Comparison of ENCODE assay signal across 15 mouse cellular contexts in genomic region chr14:21722021-21722698, GRCm38 (mm10). TPM values are rescaled to one million over a fixed set of nuclear protein-coding genes. Genes with fewer than 3 reads are reported as not detected.
"Had no signal": no experiment of that assay in that cellular context is flagged by ENCODE, and none has a peak within 500 bp of the region (broad histone marks: within the 10 kb centered on the region; RNA-seq: fewer than 3 reads in every experiment).

No protein-coding gene starts in this region.

- ATAC-seq: lung, postnatal 0 days had no signal

- H3K4me2 ChIP-seq: liver, embryonic 11.5 days; liver, embryonic 15.5 days; neural tube, embryonic 13.5 days had no signal

- H3K9me3 ChIP-seq: liver, embryonic 15.5 days; neural tube, embryonic 13.5 days had no signal

- H3K27me3 ChIP-seq: liver, embryonic 15.5 days; neural tube, embryonic 13.5 days had no signal

- H3K36me3 ChIP-seq: liver, embryonic 15.5 days; neural tube, embryonic 13.5 days had no signal

- DNase-seq: kidney, adult 9 months; kidney, postnatal 36 days; layer of hippocampus, adult 9-11 months; layer of hippocampus, postnatal 36 days; lung, adult 2 months; lung, postnatal 36 days; thymus, postnatal 4 days had no signal

- H3K9ac ChIP-seq: liver, embryonic 15.5 days; neural tube, embryonic 13.5 days had no signal

- H3K27ac ChIP-seq: kidney, postnatal 0 days; liver, embryonic 15.5 days; neural tube, embryonic 13.5 days; stomach, postnatal 0 days had no signal

- H3K4me3 ChIP-seq: liver, embryonic 15.5 days; neural tube, embryonic 13.5 days had no signal

- H3K4me1 ChIP-seq: liver, embryonic 15.5 days had no signal

RNA-seq across cellular contexts. Expression of gene Dupd1, which starts 7.8 kb away (rescaled TPM):
- total RNA-seq: left cerebral cortex, adult 8-10 months; megakaryocyte progenitor cell, adult 5-6 weeks had no signal
- polyA plus RNA-seq: kidney, postnatal 0 days; neural tube, embryonic 13.5 days; stomach, postnatal 0 days had no signal

RNA-seq across cellular contexts. Expression of gene Dusp13, which starts 28.8 kb away (rescaled TPM):
- total RNA-seq: megakaryocyte progenitor cell, adult 5-6 weeks had no signal
- polyA plus RNA-seq: kidney, postnatal 0 days; liver, embryonic 11.5 days; neural tube, embryonic 13.5 days had no signal
